Mouse (Mus musculus): ENCODE data around the gene Mfsd11.
"Not testable (repeated sequence)": the region's sequence is repeated elsewhere in the genome, so short reads cannot be mapped to it uniquely, and the experiment has no call there.

The Mfsd11 gene

DNA sequence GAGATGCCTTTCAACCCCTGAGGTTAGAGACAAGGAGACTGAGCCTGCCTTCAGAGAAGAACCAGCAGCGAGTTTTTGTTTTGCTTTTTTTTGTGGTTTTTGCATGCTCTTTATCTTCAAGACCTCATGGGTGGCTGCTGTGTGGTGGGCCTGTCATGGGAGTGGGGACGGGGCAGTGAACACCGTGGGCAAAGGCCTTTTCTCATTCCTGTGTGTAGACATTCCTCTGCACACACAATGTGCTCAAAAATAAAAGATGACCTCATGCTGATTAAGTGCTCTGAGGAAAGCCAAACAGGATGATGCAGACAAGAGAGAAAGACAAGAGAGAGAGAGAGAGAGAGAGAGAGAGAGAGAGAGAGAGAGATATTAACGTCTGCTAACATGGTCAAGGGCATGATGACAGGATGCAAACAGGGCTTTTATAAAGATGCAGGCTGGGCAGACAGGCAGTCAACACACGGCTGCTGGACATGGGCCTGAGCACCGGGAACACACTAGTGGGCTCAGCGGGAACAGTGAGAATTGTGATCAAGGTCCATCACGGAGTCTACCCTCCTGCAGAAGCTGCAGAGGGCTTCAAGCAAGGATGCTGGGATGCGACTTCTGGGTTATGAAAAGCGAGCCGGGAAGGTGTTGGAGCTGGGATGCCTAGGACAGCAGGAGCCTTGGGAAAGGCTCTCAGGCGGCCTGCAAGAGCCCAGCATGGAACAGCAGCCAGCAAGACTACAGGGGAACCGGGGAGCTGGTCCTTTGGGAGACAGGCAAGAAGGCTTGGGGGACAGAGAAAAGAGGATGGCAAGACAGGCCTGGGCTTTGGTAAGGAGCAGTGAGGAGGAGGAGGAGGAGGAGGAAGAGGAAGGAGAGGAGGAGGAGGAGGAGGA lies 30.9 kb upstream of the Mfsd11 start:
- no peak for DNase-seq (ENCODE audit: low spot score)

DNA sequence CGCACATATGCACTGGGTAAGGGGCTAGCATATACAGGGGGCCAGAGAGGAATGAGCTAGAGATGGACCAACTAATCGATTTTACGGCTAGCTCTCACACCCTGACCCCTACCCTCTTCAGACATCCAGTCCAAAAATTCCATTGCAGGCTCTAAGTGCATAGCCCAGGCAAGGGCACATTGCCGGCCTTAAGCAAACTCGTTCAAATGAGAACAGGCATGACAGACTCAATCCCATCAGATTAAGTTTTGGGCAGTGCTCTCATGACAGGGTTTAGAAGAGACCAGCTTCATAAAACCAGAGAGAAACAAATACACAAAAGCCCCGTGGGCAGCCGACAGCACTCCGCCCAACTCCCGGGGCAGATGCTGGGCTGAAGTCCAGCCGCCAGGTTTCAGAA lies 30.0 kb upstream of the Mfsd11 start:
- DNase-seq (ENCODE audit: low spot score): no peak

GRCm38 (mm10) chr11:116822626-116823025 lies 29.6 kb upstream of the Mfsd11 start:
- DNase-seq (ENCODE audit: low spot score): no peak

DNA sequence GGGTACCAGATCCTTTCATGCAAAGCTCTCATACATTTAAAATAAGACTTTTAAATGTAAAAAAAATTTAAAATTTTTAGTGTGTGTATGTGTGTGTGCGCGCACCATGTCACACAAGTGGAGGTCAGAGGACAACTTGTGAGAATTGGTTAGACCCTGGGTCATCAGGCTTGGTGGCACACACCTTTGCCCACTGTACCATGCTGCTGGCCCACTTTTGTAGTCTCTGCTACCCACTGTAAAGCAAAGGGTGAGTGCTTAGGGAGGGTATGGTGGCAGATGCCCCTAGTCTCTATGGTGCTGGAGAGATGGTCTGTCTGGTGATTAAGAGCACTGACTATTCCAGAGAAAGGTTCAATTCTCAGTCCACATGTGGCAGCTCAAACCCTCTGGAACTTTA lies 29.0 kb upstream of the Mfsd11 start:
- DNase-seq (ENCODE audit: low spot score): no peak

- DNase-seq (ENCODE audit: low spot score): not testable (repeated sequence)
Observed at GRCm38 (mm10) chr11:116823885-116824284, 28.4 kb upstream of the Mfsd11 start.

GRCm38 (mm10) chr11:116825230-116825629 lies 27.0 kb upstream of the Mfsd11 start:
- DNase-seq (ENCODE audit: low spot score): no peak

DNA sequence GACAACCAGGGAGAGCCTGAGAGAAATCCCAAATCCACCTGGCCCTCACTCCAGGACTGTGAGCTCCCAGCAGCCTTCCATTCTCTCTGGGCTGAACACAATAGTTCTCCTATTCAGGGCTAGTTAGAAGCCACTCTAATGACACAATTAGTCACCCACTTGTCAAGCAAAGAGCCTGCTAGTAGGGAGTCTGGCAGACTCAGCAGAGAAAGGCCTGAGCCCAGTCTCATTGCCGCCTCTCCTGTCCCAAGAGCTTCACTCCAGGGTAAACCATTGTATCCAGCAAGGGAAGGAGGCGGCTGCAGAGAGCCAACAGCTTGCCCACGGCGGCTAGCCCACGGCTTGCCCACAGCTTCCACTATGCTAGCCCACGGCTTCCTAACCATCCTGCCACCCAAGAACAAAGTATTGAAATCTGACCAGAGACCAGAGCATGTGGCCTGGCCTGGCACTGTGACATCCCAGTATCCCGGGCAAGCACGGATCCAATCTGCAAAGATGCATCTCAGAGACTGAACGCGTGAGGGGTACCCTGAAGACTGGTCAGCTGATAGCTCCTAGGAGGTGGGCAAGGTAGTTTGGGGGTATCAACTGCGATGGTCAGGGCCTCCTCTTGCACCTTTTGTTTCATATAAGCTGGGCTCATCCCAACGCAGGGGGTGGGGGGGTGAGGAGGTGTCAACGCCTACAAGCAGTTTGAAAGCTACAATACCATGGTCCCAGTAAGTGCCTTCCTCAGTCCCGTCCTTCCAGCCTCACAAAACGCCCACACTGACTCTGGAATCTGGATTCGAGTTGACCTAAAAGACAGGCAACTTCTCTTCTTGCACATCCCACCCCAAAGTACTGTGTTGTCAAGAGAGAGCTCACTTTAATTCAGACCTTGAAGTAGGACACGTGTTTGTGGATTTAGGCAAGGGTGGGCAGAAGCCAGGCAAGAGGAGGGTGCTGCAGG lies 25.4 kb upstream of the Mfsd11 start:
- no peak for DNase-seq (ENCODE audit: low spot score)

DNA sequence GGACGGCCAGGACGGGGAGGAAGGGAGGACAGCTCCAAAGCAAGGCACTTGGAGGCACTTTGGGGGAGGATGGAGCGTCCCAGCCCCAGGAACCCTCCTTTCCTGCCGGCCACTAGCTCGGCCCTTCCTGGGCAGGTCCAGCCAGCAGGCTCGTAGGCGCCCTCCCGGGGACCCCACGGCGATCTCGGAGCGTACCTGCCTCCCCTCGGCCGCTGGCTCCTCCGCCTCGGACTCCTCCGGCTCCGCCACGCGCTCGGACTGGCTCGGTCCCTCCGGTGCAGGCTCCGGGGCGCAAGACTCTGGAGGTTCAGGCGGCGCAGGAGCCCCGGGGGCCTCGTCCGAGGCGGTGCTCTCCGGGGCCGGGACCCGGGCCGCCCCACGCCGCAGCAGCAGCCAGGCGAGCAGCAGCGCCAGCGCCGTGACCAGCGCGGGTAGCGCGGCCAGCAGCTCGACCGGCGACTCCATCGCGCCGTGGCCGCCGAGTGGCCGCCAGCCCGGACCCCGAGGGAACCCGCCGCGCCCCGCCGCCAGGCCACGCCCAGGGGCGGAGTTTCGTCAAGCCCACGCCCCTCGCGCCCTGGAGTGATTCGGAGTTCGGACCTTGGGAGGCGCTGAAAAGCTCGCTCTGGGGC lies 24.6 kb upstream of the Mfsd11 start, which contains the start of gene Mxra7:
TSS of gene Mxra7 (minus strand) at position 513 of the 632 bp plus-strand sequence.
- peak; percentile 54 for DNase-seq (ENCODE audit: low spot score)

DNA sequence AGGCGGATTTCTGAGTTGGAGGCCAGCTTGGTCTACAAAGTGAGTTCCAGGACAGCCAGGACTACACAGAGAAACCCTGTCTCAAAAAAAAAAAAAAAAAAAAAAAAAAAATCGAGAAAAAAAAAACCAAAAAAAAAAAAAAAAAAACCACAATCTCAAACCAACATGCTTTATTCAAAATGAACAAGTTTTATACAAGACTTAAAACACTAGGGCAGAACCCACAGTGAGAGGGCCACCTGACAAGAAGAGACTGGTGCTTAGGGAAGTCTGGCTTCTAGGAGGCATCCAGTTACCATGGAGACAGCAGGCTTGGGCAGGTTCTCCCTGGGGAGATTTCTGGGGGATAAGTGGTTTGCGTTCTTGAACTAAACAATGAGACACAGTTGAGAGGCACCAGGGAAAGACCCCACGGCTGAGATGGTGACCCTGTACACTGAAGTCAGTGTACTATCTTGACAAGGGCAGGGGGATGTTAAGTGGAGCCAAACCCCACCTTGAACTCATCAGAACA lies 20.0 kb upstream of the Mfsd11 start:
- no peak for DNase-seq (ENCODE audit: low spot score)

- no peak for DNase-seq (ENCODE audit: low spot score)
Observed at GRCm38 (mm10) chr11:116834954-116835353, 17.3 kb upstream of the Mfsd11 start.

DNA sequence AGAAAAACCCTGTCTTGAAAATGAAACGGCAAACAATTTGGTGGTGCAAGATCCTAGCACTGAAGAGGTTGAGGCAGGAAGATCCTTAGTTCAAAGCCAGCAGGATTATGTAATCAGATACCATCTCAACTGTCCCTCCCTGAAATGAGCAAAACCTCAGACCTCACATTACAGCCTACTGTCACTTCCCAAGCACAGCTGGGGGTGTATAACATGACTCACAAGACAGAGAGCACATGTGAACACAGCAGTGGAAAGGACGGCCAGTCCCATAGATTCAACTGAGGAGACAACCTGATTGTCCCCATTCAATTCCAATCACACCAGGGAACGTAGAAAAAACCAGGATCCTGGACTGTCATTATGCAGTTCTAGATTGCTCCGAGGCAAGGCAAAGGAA lies 16.0 kb upstream of the Mfsd11 start:
- no peak for DNase-seq (ENCODE audit: low spot score)

GRCm38 (mm10) chr11:116837441-116837840 lies 14.8 kb upstream of the Mfsd11 start:
- no peak for DNase-seq (ENCODE audit: low spot score)

DNA sequence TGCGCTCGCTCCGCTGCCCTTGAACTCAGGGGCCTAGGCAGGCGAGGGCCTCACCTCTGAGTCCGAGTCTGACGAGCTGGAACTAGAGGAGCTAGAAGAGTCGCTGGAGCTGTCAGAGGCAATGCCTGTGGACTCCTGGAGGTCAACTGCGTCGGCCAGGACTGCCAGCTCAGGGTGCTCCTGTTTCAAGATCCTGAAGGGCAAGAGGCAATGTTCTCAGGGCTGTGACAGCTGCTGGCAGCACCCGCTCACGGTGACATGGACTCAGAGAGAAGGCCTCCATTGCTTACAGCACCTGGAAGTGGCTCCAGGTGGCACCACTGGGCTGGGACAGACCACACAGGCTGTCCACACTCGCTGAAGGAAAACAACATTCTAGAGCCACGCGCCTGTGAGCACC lies 13.3 kb upstream of the Mfsd11 start:
- no peak for DNase-seq (ENCODE audit: low spot score)

DNA sequence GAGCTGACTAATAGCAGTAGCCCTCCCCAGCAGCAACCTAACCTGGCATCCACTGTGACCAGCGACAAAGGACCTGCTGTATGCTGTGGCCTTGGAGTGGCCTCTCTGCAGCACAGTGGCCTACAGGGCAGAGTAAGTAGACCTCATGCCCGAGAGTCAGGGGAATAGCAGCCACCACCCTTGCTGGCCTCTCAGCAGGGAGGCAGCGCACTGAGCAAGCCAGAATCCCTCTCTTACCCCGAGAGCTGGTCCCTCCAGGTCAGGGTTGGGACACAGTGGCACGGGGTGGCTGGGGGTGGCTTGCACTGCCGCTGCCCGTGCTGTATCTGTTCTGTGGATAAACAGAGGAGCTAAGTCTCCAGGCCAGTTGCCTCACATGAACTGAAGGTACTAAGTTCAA lies 12.6 kb upstream of the Mfsd11 start:
- DNase-seq (ENCODE audit: low spot score): no peak

DNA sequence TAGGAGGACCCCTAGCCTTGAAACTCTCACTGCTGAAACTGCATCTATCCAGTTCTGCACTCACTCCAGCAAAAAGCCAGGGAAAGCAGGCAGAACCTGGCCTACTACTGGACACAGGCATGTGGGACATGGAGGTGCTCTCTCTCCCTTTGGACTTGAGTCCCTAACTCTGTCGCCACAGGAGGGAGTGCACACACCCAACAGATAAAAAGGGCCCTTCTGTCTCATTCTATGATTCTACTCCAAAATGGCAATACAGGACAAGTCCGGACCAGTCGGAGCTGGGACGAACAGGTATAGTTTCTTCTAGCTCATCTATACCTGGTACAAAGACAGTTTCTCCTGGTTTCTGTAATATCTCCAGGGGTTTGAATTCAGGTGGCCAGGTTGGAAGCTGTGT lies 11.5 kb upstream of the Mfsd11 start:
- no peak for DNase-seq (ENCODE audit: low spot score)

GRCm38 (mm10) chr11:116842531-116843260 lies 9.5 kb upstream of the Mfsd11 start:
- no peak for DNase-seq (ENCODE audit: low spot score)

GRCm38 (mm10) chr11:116843261-116844233 lies 8.7 kb upstream of the Mfsd11 start, which contains the start of the genes Mettl23 and Jmjd6:
Gene Mettl23 (plus strand): TSS chr11:116843278.
Gene Jmjd6 (minus strand): TSS chr11:116843449.
- peak; percentile 92 for DNase-seq (ENCODE audit: low spot score)

- DNase-seq (ENCODE audit: low spot score): no peak
Observed at GRCm38 (mm10) chr11:116846593-116847181, 5.6 kb upstream of the Mfsd11 start.
